Mouse (Mus musculus): Measurements from ENCODE around the gene Wscd1. TPM values are rescaled to one million over a fixed set of nuclear protein-coding genes. Genes with fewer than 3 reads are reported as not detected.
"Not testable (repeated sequence)": the region's sequence is repeated elsewhere in the genome, so short reads cannot be mapped to it uniquely, and the experiment has no call there.

The Wscd1 gene
- polyA plus RNA-seq, 1 experiment from 2014 or later, result 109 TPM

DNA sequence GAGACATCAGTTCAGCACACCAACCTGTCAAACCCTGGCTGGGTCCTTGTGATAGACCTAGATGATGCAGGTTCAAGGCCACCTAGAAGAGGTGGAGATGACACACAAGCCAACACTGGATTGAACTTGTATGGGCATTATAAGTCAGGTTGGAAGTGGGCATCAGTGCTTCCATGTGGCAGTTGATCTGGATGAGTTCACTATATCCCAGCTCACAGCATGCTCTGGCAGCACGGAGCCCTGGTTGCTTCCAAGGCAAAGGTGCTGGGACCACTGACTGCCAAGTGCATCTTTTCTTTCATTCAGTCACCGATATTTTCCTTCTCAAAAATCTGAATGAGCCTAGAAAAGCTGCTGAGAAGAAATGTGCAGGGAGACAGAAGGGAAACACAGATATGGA, 58.8 kb downstream of the Wscd1 start:
- Histone ChIP-seq H3K9me3 (no peaks in the 10 kb centered on the region), H3K4me2 (replicated peaks) (no peak overlapping the region), H3K27ac (replicated peaks) (no peak overlapping the region), H3K4me3 (no peak overlapping the region), H3K36me3 (no peaks in the 10 kb centered on the region), H3K27me3 (no peaks in the 10 kb centered on the region), H3K4me1 (no peaks in the 10 kb centered on the region), H3K9ac (replicated peaks) (no peak overlapping the region)
- WGBS, result 92% methylated on average over 2 of the region's 2 CpGs
- no peak for ATAC-seq (ENCODE audit: low FRiP score, low read depth)

GRCm38 (mm10) chr11:71811828-71812227, 62.1 kb downstream of the Wscd1 start:
- Histone ChIP-seq H3K9ac (replicated peaks) (no peak overlapping the region), H3K9me3 (no peaks in the 10 kb centered on the region), H3K4me3 (no peak overlapping the region), H3K27me3 (no peaks in the 10 kb centered on the region), H3K4me1 (peaks cover 16% of the 10 kb centered on the region), H3K36me3 (no peaks in the 10 kb centered on the region), H3K4me2 (replicated peaks) (no peak overlapping the region), H3K27ac (replicated peaks) (no peak overlapping the region)
- ATAC-seq (ENCODE audit: low FRiP score, low read depth), result no peak
- 57% methylated on average over 2 of the region's 2 CpGs for WGBS

DNA sequence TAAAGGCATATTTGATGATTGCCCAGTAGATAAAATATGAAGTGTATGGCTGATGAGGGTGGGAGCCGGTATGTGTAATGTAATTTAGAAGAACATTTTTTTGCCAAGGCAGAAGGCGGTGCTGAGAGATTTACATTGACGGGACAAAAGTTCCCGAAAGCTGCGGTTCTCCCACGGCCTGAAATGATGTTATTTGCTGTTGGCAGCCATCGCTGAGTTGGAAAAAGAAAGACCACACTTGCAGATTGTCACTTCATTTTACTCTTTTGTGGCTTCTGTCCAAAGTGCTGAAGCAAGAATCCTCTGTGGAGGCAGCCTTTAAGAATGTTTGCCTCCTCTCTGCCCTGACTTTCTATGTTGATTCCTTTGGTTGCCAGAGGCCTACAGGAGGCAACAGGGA, 63.2 kb downstream of the Wscd1 start:
- no peak for ATAC-seq (ENCODE audit: low FRiP score, low read depth)
- Histone ChIP-seq H3K4me2 (replicated peaks) (no peak overlapping the region), H3K27me3 (no peaks in the 10 kb centered on the region), H3K9me3 (no peaks in the 10 kb centered on the region), H3K4me1 (peaks cover 16% of the 10 kb centered on the region), H3K27ac (replicated peaks) (no peak overlapping the region), H3K9ac (replicated peaks) (no peak overlapping the region), H3K36me3 (no peaks in the 10 kb centered on the region), H3K4me3 (no peak overlapping the region)
- 90% methylated on average over 7 of the region's 7 CpGs for WGBS

DNA sequence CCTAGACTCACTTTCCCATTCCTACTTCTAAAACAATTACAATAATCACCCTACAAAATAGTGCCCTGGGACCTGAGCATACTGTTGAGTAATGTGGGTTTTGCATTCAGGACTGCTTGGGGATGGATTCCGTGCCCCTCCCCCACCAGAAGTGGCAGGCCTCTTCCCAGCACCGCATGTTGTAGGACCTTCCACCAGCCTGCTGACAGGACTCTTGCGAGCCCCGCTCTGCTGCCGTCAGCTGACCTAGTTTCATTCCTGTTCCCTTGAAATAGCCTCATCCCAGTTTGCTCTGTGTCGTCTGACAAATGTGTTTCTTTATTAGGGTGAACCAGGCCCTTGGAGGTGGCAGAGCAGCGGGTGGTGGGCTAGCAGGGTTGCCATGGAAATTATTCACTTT, 64.8 kb downstream of the Wscd1 start:
- H3K4me1 ChIP-seq, result peaks cover 16% of the 10 kb centered on the region
- H3K4me2 ChIP-seq (replicated peaks), result no peak overlapping the region
- no peak overlapping the region for H3K27ac ChIP-seq (replicated peaks)
- 48% methylated on average over 7 of the region's 7 CpGs for WGBS
- no peak for ATAC-seq (ENCODE audit: low FRiP score, low read depth)
- no peaks in the 10 kb centered on the region for H3K9me3 ChIP-seq
- H3K27me3 ChIP-seq, result no peaks in the 10 kb centered on the region
- no peak overlapping the region for H3K4me3 ChIP-seq
- no peaks in the 10 kb centered on the region for H3K36me3 ChIP-seq
- H3K9ac ChIP-seq (replicated peaks), result no peak overlapping the region

GRCm38 (mm10) chr11:71815326-71815725, 65.6 kb downstream of the Wscd1 start:
- ATAC-seq (ENCODE audit: low FRiP score, low read depth), result no peak
- Histone ChIP-seq H3K4me1 (peaks cover 16% of the 10 kb centered on the region), H3K9me3 (no peaks in the 10 kb centered on the region), H3K4me3 (no peak overlapping the region), H3K27me3 (no peaks in the 10 kb centered on the region), H3K36me3 (no peaks in the 10 kb centered on the region), H3K4me2 (replicated peaks) (no peak overlapping the region), H3K27ac (replicated peaks) (no peak overlapping the region), H3K9ac (replicated peaks) (no peak overlapping the region)
- WGBS, result 88% methylated on average over 6 of the region's 6 CpGs

GRCm38 (mm10) chr11:71816918-71817317, 67.2 kb downstream of the Wscd1 start:
- no peak overlapping the region for H3K4me3 ChIP-seq
- H3K36me3 ChIP-seq, result no peaks in the 10 kb centered on the region
- H3K4me1 ChIP-seq, result peaks cover 23% of the 10 kb centered on the region
- H3K4me2 ChIP-seq (replicated peaks), result no peak overlapping the region
- ATAC-seq (ENCODE audit: low FRiP score, low read depth), result no peak
- no peak overlapping the region for H3K9ac ChIP-seq (replicated peaks)
- WGBS, result 84% methylated on average over 3 of the region's 3 CpGs
- H3K9me3 ChIP-seq, result no peaks in the 10 kb centered on the region
- H3K27me3 ChIP-seq, result no peaks in the 10 kb centered on the region
- no peak overlapping the region for H3K27ac ChIP-seq (replicated peaks)

DNA sequence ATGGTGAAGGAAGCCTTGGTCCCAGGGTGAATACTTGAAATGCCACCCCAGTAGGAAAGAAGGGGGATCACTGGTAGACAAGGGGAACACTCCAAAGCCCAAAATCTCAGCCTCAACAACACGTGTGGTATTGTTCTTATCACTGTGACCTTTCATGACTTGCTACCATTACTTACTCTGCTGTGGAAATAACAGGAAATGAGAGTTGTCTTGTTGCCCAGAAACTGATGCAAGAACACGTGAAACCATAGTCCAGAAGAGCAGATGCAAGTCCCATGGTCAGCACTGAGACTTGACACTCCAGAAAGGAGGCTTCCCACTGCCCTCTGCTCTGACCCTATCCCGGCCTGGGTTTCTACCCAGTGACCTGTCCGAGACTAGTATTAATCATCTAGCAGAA, 67.6 kb downstream of the Wscd1 start:
- no peaks in the 10 kb centered on the region for H3K36me3 ChIP-seq
- H3K27me3 ChIP-seq, result no peaks in the 10 kb centered on the region
- no peak for ATAC-seq (ENCODE audit: low FRiP score, low read depth)
- no peaks in the 10 kb centered on the region for H3K9me3 ChIP-seq
- H3K9ac ChIP-seq (replicated peaks), result no peak overlapping the region
- peaks cover 23% of the 10 kb centered on the region for H3K4me1 ChIP-seq
- no peak overlapping the region for H3K4me3 ChIP-seq
- H3K4me2 ChIP-seq (replicated peaks), result no peak overlapping the region
- no peak overlapping the region for H3K27ac ChIP-seq (replicated peaks)
- WGBS, result 77% methylated on average over 4 of the region's 4 CpGs

GRCm38 (mm10) chr11:71818111-71818510, 68.4 kb downstream of the Wscd1 start:
- no peak for ATAC-seq (ENCODE audit: low FRiP score, low read depth)
- peaks cover 23% of the 10 kb centered on the region for H3K4me1 ChIP-seq
- 82% methylated on average over 5 of the region's 5 CpGs for WGBS
- no peak overlapping the region for H3K4me2 ChIP-seq (replicated peaks)
- no peak overlapping the region for H3K27ac ChIP-seq (replicated peaks)
- no peak overlapping the region for H3K9ac ChIP-seq (replicated peaks)
- H3K27me3 ChIP-seq, result no peaks in the 10 kb centered on the region
- H3K9me3 ChIP-seq, result no peaks in the 10 kb centered on the region
- H3K4me3 ChIP-seq, result no peak overlapping the region
- H3K36me3 ChIP-seq, result no peaks in the 10 kb centered on the region

GRCm38 (mm10) chr11:71819901-71820300, 70.2 kb downstream of the Wscd1 start:
- Histone ChIP-seq H3K4me2 (replicated peaks) (no peak overlapping the region), H3K27ac (replicated peaks) (no peak overlapping the region), H3K9ac (replicated peaks) (no peak overlapping the region), H3K36me3 (no peaks in the 10 kb centered on the region), H3K4me3 (no peak overlapping the region), H3K9me3 (no peaks in the 10 kb centered on the region), H3K4me1 (peaks cover 15% of the 10 kb centered on the region), H3K27me3 (no peaks in the 10 kb centered on the region)
- WGBS, result 85% methylated on average over 9 of the region's 9 CpGs
- no peak for ATAC-seq (ENCODE audit: low FRiP score, low read depth)

DNA sequence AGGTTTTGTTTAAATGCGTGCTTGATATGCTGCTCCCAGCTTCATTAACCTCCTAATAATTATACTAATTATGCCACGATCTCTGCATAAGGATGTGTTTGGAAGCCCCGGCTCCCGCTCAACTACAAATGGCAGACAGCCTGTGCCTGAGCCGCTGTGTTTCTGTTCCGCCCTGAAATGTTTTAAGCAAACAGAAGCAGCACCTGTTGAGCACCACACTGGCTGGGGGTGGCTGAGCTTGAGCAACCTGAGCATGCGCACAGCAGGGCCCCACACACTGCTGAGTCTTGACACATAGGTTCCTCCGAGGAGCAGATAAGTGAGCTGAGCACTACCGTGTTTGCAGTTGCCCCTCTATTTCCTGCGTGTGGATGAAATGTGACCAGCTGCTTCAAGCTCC, 71.1 kb downstream of the Wscd1 start:
- Histone ChIP-seq H3K4me1 (peaks cover 13% of the 10 kb centered on the region; the same call in 1 of the 2 replicates), H3K27ac (replicated peaks) (no peak overlapping the region), H3K36me3 (no peaks in the 10 kb centered on the region), H3K4me3 (no peak overlapping the region), H3K4me2 (replicated peaks) (no peak overlapping the region), H3K9ac (replicated peaks) (no peak overlapping the region), H3K9me3 (no peaks in the 10 kb centered on the region), H3K27me3 (no peaks in the 10 kb centered on the region)
- ATAC-seq (ENCODE audit: low FRiP score, low read depth), result no peak
- 58% methylated on average over 10 of the region's 10 CpGs for WGBS

DNA sequence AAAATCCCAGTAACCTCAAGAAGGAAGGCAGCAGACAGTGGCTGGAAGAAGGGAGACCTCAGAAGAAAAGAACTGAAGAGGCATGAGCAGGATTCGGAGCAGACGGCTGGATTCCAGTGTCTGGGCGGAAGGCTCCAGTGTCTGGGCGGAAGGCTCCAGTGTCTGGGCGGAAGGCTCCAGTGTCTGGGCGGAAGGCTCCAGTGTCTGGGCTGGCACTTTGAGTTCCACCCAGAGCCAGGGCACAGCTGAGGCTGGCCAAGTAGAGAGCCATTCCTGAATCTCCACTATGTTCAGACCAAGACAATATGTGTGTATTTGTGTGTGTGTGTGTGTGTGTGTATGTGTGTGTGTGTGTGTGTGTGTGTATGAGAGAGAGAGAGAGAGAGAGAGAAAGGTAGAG, 71.8 kb downstream of the Wscd1 start:
- not testable (repeated sequence) for H3K27ac ChIP-seq (replicated peaks); ATAC-seq (ENCODE audit: low FRiP score, low read depth); H3K9ac ChIP-seq (replicated peaks); H3K9me3 ChIP-seq; H3K36me3 ChIP-seq; H3K27me3 ChIP-seq; H3K4me1 ChIP-seq; H3K4me2 ChIP-seq (replicated peaks); H3K4me3 ChIP-seq
- WGBS, result 84% methylated on average over 6 of the region's 6 CpGs

GRCm38 (mm10) chr11:71822031-71822430, 72.3 kb downstream of the Wscd1 start:
- Histone ChIP-seq H3K36me3 (no peaks in the 10 kb centered on the region), H3K9ac (replicated peaks) (no peak overlapping the region), H3K4me2 (replicated peaks) (no peak overlapping the region), H3K4me1 (peaks cover 8% of the 10 kb centered on the region; the same call in 1 of the 2 replicates), H3K27ac (replicated peaks) (no peak overlapping the region), H3K27me3 (no peaks in the 10 kb centered on the region), H3K4me3 (no peak overlapping the region), H3K9me3 (no peaks in the 10 kb centered on the region)
- 86% methylated on average over 5 of the region's 5 CpGs for WGBS
- no peak for ATAC-seq (ENCODE audit: low FRiP score, low read depth)

- H3K36me3 ChIP-seq, result no peaks in the 10 kb centered on the region
- H3K9ac ChIP-seq (replicated peaks), result no peak overlapping the region
- H3K9me3 ChIP-seq, result no peaks in the 10 kb centered on the region
- H3K4me3 ChIP-seq, result no peak overlapping the region
- no peak overlapping the region for H3K27ac ChIP-seq (replicated peaks)
- H3K27me3 ChIP-seq, result no peaks in the 10 kb centered on the region
- 54% methylated on average over 4 of the region's 4 CpGs for WGBS
- peaks cover 17% of the 10 kb centered on the region for H3K4me1 ChIP-seq
- ATAC-seq (ENCODE audit: low FRiP score, low read depth), result no peak
- H3K4me2 ChIP-seq (replicated peaks), result no peak overlapping the region
Observed at GRCm38 (mm10) chr11:71824971-71825370, 75.3 kb downstream of the Wscd1 start.
